Mouse (Mus musculus) kidney, adult 2 months (tissue): ENCODE measurements around the gene Pdia5. TPM values are rescaled to one million over a fixed set of nuclear protein-coding genes. Genes with fewer than 3 reads are reported as not detected.
A peak's percentile ranks its signal among the peaks of the same experiment; 100 is the strongest.

Source experiments
- DNase-seq: peaks from one replicate; pipeline ENCODE4 v3.0.0; 2021
- H3K27ac ChIP-seq: fragments of 200-500 bp; 2 replicates; pipeline ENCODE4 v1.5.1; 2012; ENCODE audit warnings: low read depth, low read length, control low read depth, inconsistent platforms; ENCODE audit not compliant: insufficient read depth
- H3K27me3 ChIP-seq: fragments of 200-500 bp; replicated peaks from 2 replicates; pipeline ENCODE4 v1.6.1; 2012; ENCODE audit warnings: mild to moderate bottlenecking, moderate library complexity, low read length, inconsistent platforms; ENCODE audit not compliant: control insufficient read depth, insufficient read depth
- H3K36me3 ChIP-seq: fragments of 200-500 bp; 2 replicates; pipeline ENCODE4 v1.6.1; 2012; ENCODE audit warnings: mild to moderate bottlenecking, moderate library complexity, low read length, inconsistent platforms; ENCODE audit not compliant: control insufficient read depth, insufficient read depth
- H3K4me1 ChIP-seq: fragments of 200-500 bp; 2 replicates; pipeline ENCODE4 v1.6.1; 2011; ENCODE audit warnings: low read length; ENCODE audit not compliant: control insufficient read depth, insufficient read depth
- H3K4me3 ChIP-seq: fragments of 200-500 bp; 2 replicates; pipeline ENCODE4 v1.5.1; 2011; ENCODE audit warnings: mild to moderate bottlenecking, low read depth, low read length, control low read depth; ENCODE audit not compliant: insufficient read depth
- CTCF ChIP-seq: fragments of 200-500 bp; conservative IDR thresholded peaks from 2 replicates; pipeline ENCODE4 v1.5.1; 2011; ENCODE audit warnings: low read depth, mild to moderate bottlenecking, control low read depth, low read length, moderate library complexity, mixed read lengths; ENCODE audit not compliant: insufficient read depth, insufficient read length
- POLR2A ChIP-seq: fragments of 200-500 bp; IDR thresholded peaks from one replicate; pipeline ENCODE4 v1.6.1; 2011; ENCODE audit warnings: low read depth, low read length, control low read depth
- WGBS: fragments of 180-500 bp; shearing (Covaris S2); methylation state at CpG from one replicate; pipeline ENCODE4 v1.1.7; 2018; 5-methylcytosine and 5-hydroxymethylcytosine counted together
- polyA plus RNA-seq: library from polyadenylated mRNA; depleted of rRNA; stranded (reverse); fragments of >200 nt; gene quantifications from 2 replicates; pipeline ENCODE4 v1.2.3, GENCODE M21; 2012

Pdia5 gene
- polyA plus RNA-seq, 1 experiment: 15.6 TPM

GRCm38 (mm10) chr16:35470983-35471382 is 19.7 kb downstream of the Pdia5 start:
- H3K4me3 ChIP-seq: no peak overlapping the region
- no peaks in the 10 kb centered on the region for H3K36me3 ChIP-seq
- TF ChIP-seq CTCF: no peak
- peak; percentile 72 for DNase-seq
- H3K4me1 ChIP-seq: peaks cover 14% of the 10 kb centered on the region
- 57% methylated on average over 8 of the region's 8 CpGs for WGBS
- H3K27me3 ChIP-seq: no peaks in the 10 kb centered on the region
- H3K27ac ChIP-seq: no peak overlapping the region

GRCm38 (mm10) chr16:35470096-35470495 is 20.6 kb downstream of the Pdia5 start:
- H3K36me3 ChIP-seq: no peaks in the 10 kb centered on the region
- no peak for TF ChIP-seq CTCF
- TF ChIP-seq POLR2A: no peak
- H3K27me3 ChIP-seq: no peaks in the 10 kb centered on the region
- no peak overlapping the region for H3K27ac ChIP-seq
- DNase-seq: peak; percentile 38
- peaks cover 14% of the 10 kb centered on the region for H3K4me1 ChIP-seq
- WGBS: 60% methylated on average over 8 of the region's 8 CpGs
- H3K4me3 ChIP-seq: no peak overlapping the region

DNA sequence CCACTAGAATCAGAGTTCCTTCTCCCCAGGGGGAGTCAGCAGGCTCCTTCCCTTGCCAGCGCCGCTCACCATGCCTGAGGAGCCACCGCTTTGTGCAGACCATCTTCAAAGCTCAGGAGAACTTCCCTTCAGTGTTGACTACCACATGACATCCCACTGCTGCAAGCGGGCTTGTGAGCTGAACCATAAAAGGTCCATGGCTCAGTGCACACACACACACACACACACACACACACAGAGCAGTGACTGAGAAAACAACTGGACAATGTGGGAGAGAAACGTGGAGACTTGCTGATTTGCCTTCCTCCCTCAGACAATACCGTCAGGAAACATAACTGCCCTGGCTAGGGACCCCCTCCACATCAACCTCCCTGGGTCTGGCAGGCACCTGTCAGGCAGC is 21.7 kb downstream of the Pdia5 start:
- H3K4me1 ChIP-seq: peaks cover 14% of the 10 kb centered on the region
- H3K4me3 ChIP-seq: no peak overlapping the region
- 54% methylated on average over 6 of the region's 6 CpGs for WGBS
- no peaks in the 10 kb centered on the region for H3K27me3 ChIP-seq
- H3K36me3 ChIP-seq: no peaks in the 10 kb centered on the region
- H3K27ac ChIP-seq: no peak overlapping the region
- peak; percentile 53 for DNase-seq
- TF ChIP-seq POLR2A (no peak), CTCF (no peak)

DNA sequence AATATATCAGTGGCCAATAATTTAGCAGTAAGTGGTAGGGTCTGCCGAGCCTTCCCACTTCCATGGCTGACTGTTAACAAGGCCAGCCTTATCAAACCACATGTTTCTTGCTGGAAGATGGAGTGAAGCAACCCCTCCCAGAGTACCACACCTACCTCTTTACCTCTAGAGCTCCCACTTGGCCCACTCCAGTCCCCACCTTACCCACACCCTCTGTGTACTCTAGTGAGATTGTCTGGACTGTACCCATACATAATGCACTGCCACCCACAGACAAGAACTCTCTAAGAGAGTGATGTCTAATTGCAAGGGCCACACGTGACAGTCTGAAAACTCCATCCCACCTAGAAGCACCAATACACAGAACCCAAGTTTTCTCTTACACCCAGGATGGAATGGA is 23.6 kb downstream of the Pdia5 start:
- no peak for TF ChIP-seq CTCF
- no peak for TF ChIP-seq POLR2A
- WGBS: 94% methylated on average over 2 of the region's 2 CpGs
- Histone ChIP-seq H3K36me3 (no peaks in the 10 kb centered on the region), H3K4me1 (peaks cover 14% of the 10 kb centered on the region), H3K27ac (no peak overlapping the region), H3K4me3 (no peak overlapping the region), H3K27me3 (no peaks in the 10 kb centered on the region)
- no peak for DNase-seq

GRCm38 (mm10) chr16:35465808-35466351 is 24.8 kb downstream of the Pdia5 start:
- TF ChIP-seq CTCF: no peak
- TF ChIP-seq POLR2A: no peak
- peak; percentile 73 for DNase-seq
- no peaks in the 10 kb centered on the region for H3K27me3 ChIP-seq
- H3K27ac ChIP-seq: no peak overlapping the region
- H3K36me3 ChIP-seq: no peaks in the 10 kb centered on the region
- peaks cover 8% of the 10 kb centered on the region for H3K4me1 ChIP-seq
- no peak overlapping the region for H3K4me3 ChIP-seq
- 51% methylated on average over 4 of the region's 4 CpGs for WGBS

DNA sequence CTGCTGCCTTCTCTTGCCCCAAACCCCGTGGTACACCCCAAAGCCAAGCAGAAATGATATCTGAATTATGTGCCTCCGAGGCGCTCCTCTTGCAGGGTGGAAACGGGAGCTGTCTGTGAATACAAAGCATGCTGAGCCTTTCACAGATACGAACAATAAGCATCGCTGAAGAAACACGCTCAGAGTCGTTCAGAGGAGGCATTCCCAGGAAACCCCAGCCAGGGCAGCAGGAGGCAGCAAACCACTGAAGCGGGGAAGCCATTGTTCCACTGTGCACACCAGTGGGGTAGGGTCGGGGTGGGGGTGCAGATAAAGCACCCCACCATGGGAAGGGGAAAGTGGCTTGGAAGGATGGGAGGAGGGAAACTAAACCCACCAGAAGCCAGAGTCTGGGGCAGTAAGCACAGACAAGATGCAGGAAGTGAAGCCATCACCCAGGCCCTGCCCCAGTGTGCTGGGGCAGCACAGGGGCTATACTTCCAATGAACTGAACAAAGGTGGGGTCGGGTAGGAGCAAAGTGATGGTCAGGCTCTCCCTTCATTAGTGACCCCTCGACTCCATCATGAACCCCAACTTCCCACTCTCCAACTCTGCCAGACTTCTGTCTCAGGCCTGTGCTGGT is 25.9 kb downstream of the Pdia5 start:
- WGBS: 84% methylated on average over 12 of the region's 12 CpGs
- TF ChIP-seq POLR2A: no peak
- H3K27ac ChIP-seq: no peak overlapping the region
- H3K27me3 ChIP-seq: no peaks in the 10 kb centered on the region
- no peak overlapping the region for H3K4me3 ChIP-seq
- H3K36me3 ChIP-seq: no peaks in the 10 kb centered on the region
- no peaks in the 10 kb centered on the region; the same call in 1 of the 2 replicates for H3K4me1 ChIP-seq
- no peak for DNase-seq

DNA sequence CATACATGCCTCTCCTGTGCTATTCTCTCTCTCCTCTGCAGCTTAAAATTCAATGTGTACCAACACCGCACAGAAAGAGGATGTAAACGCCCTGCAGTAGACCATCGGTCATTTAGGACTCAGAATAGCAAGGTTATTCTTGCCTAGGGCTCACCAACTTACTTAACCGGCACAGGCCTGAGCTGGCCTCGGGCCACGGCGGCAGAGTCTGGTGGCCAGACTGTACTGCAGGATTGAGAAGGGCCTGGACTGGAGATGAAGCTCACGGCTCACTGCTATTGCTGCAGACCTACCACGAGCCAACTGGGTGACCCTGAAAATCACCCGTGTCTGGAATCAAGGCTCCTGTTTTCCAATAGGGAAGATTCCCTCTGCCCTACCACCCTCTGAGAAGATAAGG is 27.0 kb downstream of the Pdia5 start:
- no peak for DNase-seq
- 88% methylated on average over 10 of the region's 10 CpGs for WGBS
- no peak overlapping the region for H3K27ac ChIP-seq

More for the DNA sequence above, 27.0 kb downstream of the Pdia5 start:
- TF ChIP-seq POLR2A: no peak
- no peak for TF ChIP-seq CTCF
- Histone ChIP-seq H3K27me3 (no peaks in the 10 kb centered on the region), H3K36me3 (no peaks in the 10 kb centered on the region), H3K4me1 (no peaks in the 10 kb centered on the region), H3K4me3 (no peak overlapping the region)
